Mouse (Mus musculus) C2C12 (cell line): ENCODE measurements around the gene Krt9.

Source experiments
- CTCF ChIP-seq: IDR thresholded peaks from one replicate; pipeline ENCODE4 v1.5.1; 2011; ENCODE audit not compliant: control insufficient read depth, insufficient read depth, insufficient read length
- MYOG ChIP-seq: IDR thresholded peaks from one replicate; pipeline ENCODE4 v1.6.1; 2011; ENCODE audit not compliant: control insufficient read depth, insufficient read length; ENCODE audit errors: extremely low read depth
- USF1 ChIP-seq: IDR thresholded peaks from one replicate; pipeline ENCODE4 v1.6.1; 2011; ENCODE audit warnings: low read depth, mild to moderate bottlenecking, control low read depth, moderate library complexity

DNA sequence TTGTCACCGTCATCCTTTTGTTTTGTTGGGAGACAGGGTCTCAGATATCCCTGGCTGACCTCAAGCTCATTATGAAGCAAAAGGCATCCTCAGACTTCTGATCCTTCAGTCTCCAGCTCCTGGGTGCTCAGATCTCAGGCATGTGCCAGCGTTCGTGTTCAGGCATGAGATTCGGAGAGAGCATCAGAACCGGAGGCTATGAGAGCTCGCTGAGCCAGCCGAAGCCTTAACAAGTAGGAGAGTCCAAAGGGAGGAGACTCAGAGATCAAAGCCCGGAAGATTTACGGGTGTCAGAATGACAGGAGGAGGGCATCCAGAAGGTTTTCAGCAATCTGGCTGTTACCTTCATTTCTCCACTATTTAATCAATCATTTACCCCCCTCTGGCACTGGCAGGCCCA is 16.3 kb downstream of the Krt9 start:
- TF ChIP-seq CTCF (no peak), USF1 (no peak), MYOG (no peak)
